Mouse (Mus musculus) hindbrain, embryonic 13.5 days (tissue): ENCODE measurements around the gene Rsad2. TPM values are rescaled to one million over a fixed set of nuclear protein-coding genes. Genes with fewer than 3 reads are reported as not detected.

ENCODE experiments used
- ATAC-seq: fragments of 200-750 bp; cut with Nextera tagmentation; 2 replicates; pipeline ENCODE4 v1.8.0; 2017; ENCODE audit warnings: moderate TSS enrichment; ENCODE audit not compliant: low FRiP score
- H3K27ac ChIP-seq: fragments of 300-500 bp; sonication (generic); 2 replicates; pipeline ENCODE4 v1.5.1; 2015; ENCODE audit warnings: inconsistent platforms, mild to moderate bottlenecking, moderate library complexity
- H3K27me3 ChIP-seq: fragments of 300-500 bp; sonication (generic); 2 replicates; pipeline ENCODE4 v1.6.1; 2015; ENCODE audit warnings: mild to moderate bottlenecking, inconsistent platforms
- H3K36me3 ChIP-seq: fragments of 300-500 bp; sonication (generic); 2 replicates; pipeline ENCODE4 v1.6.1; 2015; ENCODE audit warnings: mild to moderate bottlenecking, inconsistent platforms
- H3K4me1 ChIP-seq: fragments of 300-500 bp; sonication (generic); replicated peaks from 2 replicates; pipeline ENCODE4 v1.6.1; 2015; ENCODE audit warnings: inconsistent platforms
- H3K4me2 ChIP-seq: fragments of 300-500 bp; sonication (generic); 2 replicates; pipeline ENCODE4 v1.6.1; 2015; ENCODE audit warnings: inconsistent platforms, mild to moderate bottlenecking, moderate library complexity
- H3K4me3 ChIP-seq: fragments of 300-500 bp; sonication (generic); 2 replicates; pipeline ENCODE4 v1.5.1; 2015; ENCODE audit warnings: mild to moderate bottlenecking, inconsistent platforms
- H3K9ac ChIP-seq: fragments of 300-500 bp; sonication (generic); 2 replicates; pipeline ENCODE4 v1.6.1; 2015; ENCODE audit warnings: mild to moderate bottlenecking, inconsistent platforms
- H3K9me3 ChIP-seq: fragments of 300-500 bp; sonication (generic); 2 replicates; pipeline ENCODE4 v1.6.1; 2016; ENCODE audit warnings: inconsistent platforms
- WGBS: fragments of 180-500 bp; shearing (Covaris S2); methylation state at CpG from one replicate; pipeline ENCODE4 v1.1.7; 2015; 5-methylcytosine and 5-hydroxymethylcytosine counted together
- polyA plus RNA-seq: library from polyadenylated mRNA; unstranded; fragments of >200 nt; fragmentation: Nextera tagmentation; extraction: Ambion mirVana; gene quantifications from 2 replicates; pipeline ENCODE4 v1.2.1, GENCODE M21; 2015

The Rsad2 gene
- polyA plus RNA-seq, 1 experiment from 2014 or later = 0.44 TPM

GRCm38 (mm10) chr12:26410443-26410842 is 45.8 kb downstream of the Rsad2 start:
- 99% methylated on average over 3 of the region's 3 CpGs for whole genome bisulfite sequencing

GRCm38 (mm10) chr12:26408707-26409106 is 47.5 kb downstream of the Rsad2 start:
- peaks cover 74% of the 10 kb centered on the region for H3K4me1 ChIP-seq
- 64% methylated on average over 9 of the region's 9 CpGs for WGBS

More at GRCm38 (mm10) chr12:26410443-26410842, 45.8 kb downstream of the Rsad2 start:
- no peak for ATAC-seq
- Histone ChIP-seq H3K36me3 (peaks cover 8% of the 10 kb centered on the region), H3K4me1 (peaks cover 75% of the 10 kb centered on the region), H3K27me3 (no peaks in the 10 kb centered on the region), H3K4me2 (no peak overlapping the region), H3K4me3 (no peak overlapping the region), H3K9ac (no peak overlapping the region), H3K27ac (no peak overlapping the region), H3K9me3 (no peaks in the 10 kb centered on the region)

GRCm38 (mm10) chr12:26404781-26405702 is 51.2 kb downstream of the Rsad2 start:
- Histone ChIP-seq H3K4me3 (no peak overlapping the region), H3K9me3 (no peaks in the 10 kb centered on the region), H3K27ac (peak overlapping the region; percentile 3; the same call in 1 of the 2 replicates), H3K36me3 (peaks cover 31% of the 10 kb centered on the region), H3K9ac (no peak overlapping the region), H3K27me3 (no peaks in the 10 kb centered on the region), H3K4me2 (no peak overlapping the region), H3K4me1 (peaks cover 49% of the 10 kb centered on the region)
- WGBS = 88% methylated on average over 11 of the region's 11 CpGs
- no peak for ATAC-seq

More at GRCm38 (mm10) chr12:26408707-26409106, 47.5 kb downstream of the Rsad2 start:
- no peak overlapping the region for H3K4me3 ChIP-seq
- H3K36me3 ChIP-seq = peaks cover 19% of the 10 kb centered on the region
- H3K27me3 ChIP-seq = no peaks in the 10 kb centered on the region
- no peak overlapping the region for H3K4me2 ChIP-seq
- H3K9ac ChIP-seq = no peak overlapping the region
- ATAC-seq = no peak
- no peaks in the 10 kb centered on the region for H3K9me3 ChIP-seq
- H3K27ac ChIP-seq = no peak overlapping the region

GRCm38 (mm10) chr12:26403372-26404125 is 52.7 kb downstream of the Rsad2 start:
- 85% methylated on average over 16 of the region's 16 CpGs for WGBS
- Histone ChIP-seq H3K27ac (no peak overlapping the region), H3K9ac (no peak overlapping the region), H3K27me3 (no peaks in the 10 kb centered on the region), H3K9me3 (no peaks in the 10 kb centered on the region), H3K36me3 (peaks cover 27% of the 10 kb centered on the region), H3K4me2 (no peak overlapping the region), H3K4me3 (no peak overlapping the region), H3K4me1 (peaks cover 35% of the 10 kb centered on the region)
- no peak for ATAC-seq

- Histone ChIP-seq H3K9ac (no peak overlapping the region), H3K4me3 (no peak overlapping the region), H3K36me3 (peaks cover 23% of the 10 kb centered on the region), H3K27me3 (no peaks in the 10 kb centered on the region), H3K27ac (no peak overlapping the region), H3K9me3 (no peaks in the 10 kb centered on the region), H3K4me2 (no peak overlapping the region), H3K4me1 (peaks cover 26% of the 10 kb centered on the region)
- ATAC-seq = no peak
- whole genome bisulfite sequencing = 83% methylated on average over 10 of the region's 10 CpGs
Observed at GRCm38 (mm10) chr12:26401696-26402470, 54.4 kb downstream of the Rsad2 start.

GRCm38 (mm10) chr12:26401254-26401653 is 55.0 kb downstream of the Rsad2 start:
- WGBS = 88% methylated on average over 1 of the region's 1 CpGs
- Histone ChIP-seq H3K27me3 (no peaks in the 10 kb centered on the region), H3K4me3 (no peak overlapping the region), H3K36me3 (peaks cover 23% of the 10 kb centered on the region), H3K4me1 (peaks cover 23% of the 10 kb centered on the region), H3K27ac (no peak overlapping the region), H3K9ac (no peak overlapping the region), H3K9me3 (no peaks in the 10 kb centered on the region), H3K4me2 (no peak overlapping the region)
- no peak for ATAC-seq

GRCm38 (mm10) chr12:26400762-26401161 is 55.5 kb downstream of the Rsad2 start:
- Histone ChIP-seq H3K4me2 (no peak overlapping the region), H3K4me1 (peaks cover 21% of the 10 kb centered on the region), H3K4me3 (no peak overlapping the region), H3K36me3 (peaks cover 23% of the 10 kb centered on the region), H3K9me3 (no peaks in the 10 kb centered on the region), H3K27ac (no peak overlapping the region), H3K9ac (no peak overlapping the region), H3K27me3 (no peaks in the 10 kb centered on the region)
- no peak for ATAC-seq
- WGBS = 92% methylated on average over 1 of the region's 1 CpGs

GRCm38 (mm10) chr12:26399391-26399790 is 56.9 kb downstream of the Rsad2 start:
- no peaks in the 10 kb centered on the region for H3K9me3 ChIP-seq
- peaks cover 28% of the 10 kb centered on the region for H3K4me1 ChIP-seq
- no peaks in the 10 kb centered on the region for H3K27me3 ChIP-seq
- 76% methylated on average over 6 of the region's 6 CpGs for WGBS
- H3K36me3 ChIP-seq = peaks cover 16% of the 10 kb centered on the region
- no peak for ATAC-seq
- no peak overlapping the region for H3K9ac ChIP-seq
- no peak overlapping the region for H3K27ac ChIP-seq
- H3K4me2 ChIP-seq = no peak overlapping the region
- no peak overlapping the region for H3K4me3 ChIP-seq

GRCm38 (mm10) chr12:26398597-26398996 is 57.7 kb downstream of the Rsad2 start:
- Histone ChIP-seq H3K4me3 (no peak overlapping the region), H3K4me2 (no peak overlapping the region), H3K27ac (no peak overlapping the region), H3K27me3 (no peaks in the 10 kb centered on the region), H3K9me3 (no peaks in the 10 kb centered on the region), H3K9ac (no peak overlapping the region), H3K4me1 (peaks cover 36% of the 10 kb centered on the region), H3K36me3 (peaks cover 10% of the 10 kb centered on the region)
- ATAC-seq = no peak
- WGBS = 64% methylated on average over 2 of the region's 2 CpGs

GRCm38 (mm10) chr12:26394485-26395470 is 61.5 kb downstream of the Rsad2 start:
- Histone ChIP-seq H3K9ac (no peak overlapping the region), H3K27ac (peak overlapping the region; percentile 76), H3K4me3 (no peak overlapping the region), H3K9me3 (no peaks in the 10 kb centered on the region), H3K4me2 (no peak overlapping the region), H3K4me1 (peaks cover 32% of the 10 kb centered on the region), H3K36me3 (no peaks in the 10 kb centered on the region), H3K27me3 (no peaks in the 10 kb centered on the region)
- peak; percentile 63 for ATAC-seq
- 47% methylated on average over 13 of the region's 13 CpGs for WGBS

- Histone ChIP-seq H3K36me3 (peaks cover 11% of the 10 kb centered on the region), H3K4me2 (no peak overlapping the region), H3K4me3 (no peak overlapping the region), H3K9ac (no peak overlapping the region), H3K9me3 (no peaks in the 10 kb centered on the region), H3K27ac (no peak overlapping the region), H3K4me1 (peaks cover 34% of the 10 kb centered on the region), H3K27me3 (no peaks in the 10 kb centered on the region)
- 88% methylated on average over 5 of the region's 5 CpGs for WGBS
- no peak for ATAC-seq
Observed at GRCm38 (mm10) chr12:26393291-26393690, 63.0 kb downstream of the Rsad2 start.
